Mouse (Mus musculus) liver, embryonic 15.5 days (tissue): ENCODE data around the gene Mblac2. TPM values are rescaled to one million over a fixed set of nuclear protein-coding genes. Genes with fewer than 3 reads are reported as not detected.

Experiments used
- ATAC-seq: fragments of 200-750 bp; cut with Nextera tagmentation; 2 replicates; pipeline ENCODE4 v1.8.0; 2017; ENCODE audit warnings: moderate number of reproducible peaks, mild to moderate bottlenecking, moderate library complexity; ENCODE audit not compliant: insufficient read depth
- H3K27ac ChIP-seq: fragments of 300-500 bp; sonication (generic); replicated peaks from 2 replicates; pipeline ENCODE4 v1.5.1; 2015; ENCODE audit warnings: mild to moderate bottlenecking, inconsistent platforms
- H3K27me3 ChIP-seq: fragments of 300-500 bp; sonication (generic); 2 replicates; pipeline ENCODE4 v1.6.1; 2015; ENCODE audit warnings: mild to moderate bottlenecking, inconsistent platforms
- H3K36me3 ChIP-seq: fragments of 300-500 bp; sonication (generic); replicated peaks from 2 replicates; pipeline ENCODE4 v1.6.1; 2015; ENCODE audit warnings: moderate library complexity, mild to moderate bottlenecking, inconsistent platforms
- H3K4me1 ChIP-seq: fragments of 300-500 bp; sonication (generic); replicated peaks from 2 replicates; pipeline ENCODE4 v1.6.1; 2015; ENCODE audit warnings: inconsistent platforms
- H3K4me2 ChIP-seq: fragments of 300-500 bp; sonication (generic); 2 replicates; pipeline ENCODE4 v1.6.1; 2015; ENCODE audit warnings: moderate library complexity, mild to moderate bottlenecking, inconsistent platforms
- H3K4me3 ChIP-seq: fragments of 300-500 bp; sonication (generic); replicated peaks from 2 replicates; pipeline ENCODE4 v1.5.1; 2015; ENCODE audit warnings: mild to moderate bottlenecking, inconsistent platforms
- H3K9ac ChIP-seq: fragments of 300-500 bp; sonication (generic); 2 replicates; pipeline ENCODE4 v1.6.1; 2015; ENCODE audit warnings: moderate library complexity, mild to moderate bottlenecking, inconsistent platforms
- H3K9me3 ChIP-seq: fragments of 300-500 bp; sonication (generic); replicated peaks from 2 replicates; pipeline ENCODE4 v1.6.1; 2016; ENCODE audit warnings: inconsistent platforms
- WGBS: fragments of 180-500 bp; shearing (Covaris S2); methylation state at CpG from one replicate; pipeline ENCODE4 v1.1.7; 2015; ENCODE audit warnings: mixed read lengths; ENCODE audit not compliant: insufficient replicate concordance; 5-methylcytosine and 5-hydroxymethylcytosine counted together
- polyA plus RNA-seq: library from polyadenylated mRNA; unstranded; fragments of >200 nt; fragmentation: Nextera tagmentation; extraction: Ambion mirVana; gene quantifications from 2 replicates; pipeline ENCODE4 v1.2.1, GENCODE M21; 2015

The Mblac2 gene
- polyA plus RNA-seq, 1 experiment from 2014 or later, result 3.4 TPM

DNA sequence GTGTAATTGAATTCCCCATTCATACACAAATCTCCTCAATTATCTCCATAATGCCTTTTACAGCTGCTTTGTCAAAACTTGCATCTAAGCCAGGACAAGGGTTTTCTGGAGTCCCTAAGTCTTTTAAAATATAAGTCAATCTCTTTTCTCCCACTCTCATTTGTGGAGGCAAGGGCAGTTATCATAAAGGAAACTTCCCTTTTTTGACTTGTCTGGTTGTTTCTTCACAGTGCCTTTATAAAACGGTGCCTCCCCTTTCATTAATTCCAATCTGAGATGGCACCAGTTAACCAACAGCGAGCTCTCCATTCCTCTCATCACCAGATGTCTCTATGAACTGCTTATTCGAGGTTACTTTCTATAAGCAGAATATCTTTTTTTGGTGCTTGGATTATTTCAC lies 65.1 kb downstream of the Mblac2 start:
- no peaks in the 10 kb centered on the region for H3K9me3 ChIP-seq
- H3K27me3 ChIP-seq, result no peaks in the 10 kb centered on the region
- no peak for ATAC-seq
- no peak overlapping the region for H3K9ac ChIP-seq
- 44% methylated on average over 3 of the region's 3 CpGs for WGBS
- no peak overlapping the region for H3K27ac ChIP-seq
- no peaks in the 10 kb centered on the region for H3K4me1 ChIP-seq
- H3K4me3 ChIP-seq, result no peak overlapping the region
- no peak overlapping the region for H3K4me2 ChIP-seq
- no peaks in the 10 kb centered on the region for H3K36me3 ChIP-seq

DNA sequence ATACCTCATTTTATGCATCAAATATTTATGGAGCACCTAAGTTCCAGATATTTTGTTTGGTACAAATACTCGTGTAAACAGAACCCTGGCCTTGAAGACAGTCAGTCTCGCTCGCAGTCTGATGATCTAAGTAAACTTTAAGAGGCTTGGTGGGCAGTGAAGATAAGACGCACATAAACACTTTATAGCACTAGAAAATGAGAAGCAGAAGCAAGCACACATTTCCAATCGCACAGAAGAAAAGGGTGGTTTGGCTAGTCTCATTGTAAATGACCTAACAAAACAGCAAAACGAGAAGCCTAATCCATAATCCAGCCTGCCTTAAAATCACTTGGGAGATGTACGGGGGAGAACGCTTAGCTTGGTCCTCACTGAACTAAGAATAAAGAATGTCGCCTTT lies 71.3 kb downstream of the Mblac2 start:
- 17% methylated on average over 9 of the region's 9 CpGs for WGBS
- peaks cover 15% of the 10 kb centered on the region for H3K36me3 ChIP-seq
- H3K4me2 ChIP-seq, result peak overlapping the region; percentile 93
- no peaks in the 10 kb centered on the region for H3K27me3 ChIP-seq
- ATAC-seq, result no peak
- H3K27ac ChIP-seq, result peak overlapping the region; percentile 73
- H3K9ac ChIP-seq, result peak overlapping the region; percentile 65
- peak overlapping the region; percentile 90 for H3K4me3 ChIP-seq
- H3K4me1 ChIP-seq, result peaks cover 21% of the 10 kb centered on the region
- no peaks in the 10 kb centered on the region for H3K9me3 ChIP-seq

- under 1% methylated on average over 29 of the region's 29 CpGs for WGBS
- Histone ChIP-seq H3K4me3 (peak within 1 kb of the TSS; percentile 90), H3K36me3 (peaks cover 19% of the 10 kb centered on the region)
Measured at GRCm38 (mm10) chr13:81782971-81783404, 71.8 kb downstream of the Mblac2 start, which contains the start of gene Cetn3. Gene Cetn3 (plus strand): TSS chr13:81783077.

DNA sequence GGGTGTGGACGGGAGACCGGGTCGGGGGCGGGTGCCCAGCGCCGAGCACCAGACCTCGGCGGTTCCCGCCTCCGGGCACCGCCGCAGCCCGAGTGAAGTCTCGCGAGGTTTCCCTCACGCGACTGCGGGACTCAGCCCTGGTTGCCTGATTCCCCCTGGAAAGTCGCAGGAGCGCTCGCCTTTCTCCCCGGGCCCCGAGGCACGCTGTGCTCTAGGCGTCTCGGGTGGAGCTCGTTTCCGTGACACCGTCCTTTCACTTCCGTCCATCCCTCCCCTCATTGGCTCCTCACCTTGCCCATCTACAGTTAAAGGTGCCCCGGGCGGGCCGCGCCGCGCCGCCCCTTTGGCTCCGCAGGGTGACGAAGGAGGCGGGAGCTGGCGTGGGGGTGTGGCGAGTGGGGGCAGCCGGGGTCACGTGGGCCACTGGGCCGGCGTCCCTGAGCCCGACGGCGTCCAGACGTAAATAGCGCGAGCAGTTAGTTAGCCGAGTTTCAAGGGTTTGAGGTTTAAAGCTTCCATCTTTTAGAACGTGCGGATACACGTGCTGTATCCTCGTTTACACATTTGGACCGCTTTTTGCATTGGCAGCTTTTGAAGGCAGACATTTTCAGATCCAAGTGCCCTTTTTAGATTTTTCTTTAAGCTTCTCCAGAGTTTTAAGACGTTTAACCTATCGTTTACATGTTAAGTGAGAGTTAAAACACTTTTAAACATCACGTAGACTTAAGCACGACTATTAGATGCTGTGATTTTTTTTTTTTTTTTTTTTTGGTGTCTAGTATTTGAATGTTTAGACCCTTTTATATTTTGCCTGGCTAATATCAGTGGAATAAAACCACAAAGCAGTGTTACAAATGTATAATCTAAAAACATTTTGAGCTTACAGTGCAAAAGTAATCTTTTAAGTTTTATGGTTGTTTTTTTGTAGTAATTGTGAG lies 72.5 kb downstream of the Mblac2 start:
- under 1% methylated on average over 62 of the region's 62 CpGs for WGBS
- Histone ChIP-seq H3K27me3 (no peaks in the 10 kb centered on the region), H3K4me3 (peak overlapping the region; percentile 90), H3K9me3 (no peaks in the 10 kb centered on the region), H3K36me3 (peaks cover 24% of the 10 kb centered on the region), H3K9ac (peak overlapping the region; percentile 87), H3K4me1 (peaks cover 21% of the 10 kb centered on the region), H3K4me2 (peak overlapping the region; percentile 93), H3K27ac (peak overlapping the region; percentile 94)
- ATAC-seq, result peak; percentile 98

More at GRCm38 (mm10) chr13:81782971-81783404, 71.8 kb downstream of the Mblac2 start, which contains the start of gene Cetn3:
- peak; percentile 89 for ATAC-seq
- H3K9ac ChIP-seq, result peak within 1 kb of the TSS; percentile 87
- peak within 1 kb of the TSS; percentile 93 for H3K4me2 ChIP-seq
- no peaks in the 10 kb centered on the region for H3K27me3 ChIP-seq
- peak within 1 kb of the TSS; percentile 94 for H3K27ac ChIP-seq
- H3K4me1 ChIP-seq, result peaks cover 21% of the 10 kb centered on the region
- H3K9me3 ChIP-seq, result no peaks in the 10 kb centered on the region

- Histone ChIP-seq H3K27me3 (no peaks in the 10 kb centered on the region), H3K4me2 (no peak overlapping the region), H3K9ac (peak overlapping the region; percentile 4; the same call in 1 of the 2 replicates), H3K27ac (no peak overlapping the region), H3K36me3 (peaks cover 37% of the 10 kb centered on the region), H3K4me3 (no peak overlapping the region), H3K4me1 (peaks cover 21% of the 10 kb centered on the region), H3K9me3 (no peaks in the 10 kb centered on the region)
- ATAC-seq, result no peak
- 80% methylated on average over 11 of the region's 11 CpGs for WGBS
Measured at GRCm38 (mm10) chr13:81785766-81786480, 74.8 kb downstream of the Mblac2 start.

- Histone ChIP-seq H3K4me3 (no peak overlapping the region), H3K27ac (no peak overlapping the region), H3K4me2 (no peak overlapping the region), H3K27me3 (no peaks in the 10 kb centered on the region), H3K9ac (no peak overlapping the region), H3K36me3 (peaks cover 47% of the 10 kb centered on the region), H3K4me1 (0 out of 2 replicates have a peak, but pooled peaks cover under 1% of the 10 kb centered on the region), H3K9me3 (no peaks in the 10 kb centered on the region)
- WGBS, result 88% methylated on average over 8 of the region's 8 CpGs
- no peak for ATAC-seq
Measured at GRCm38 (mm10) chr13:81790160-81790559, 79.0 kb downstream of the Mblac2 start.

- Histone ChIP-seq H3K36me3 (peaks cover 39% of the 10 kb centered on the region), H3K4me1 (no peaks in the 10 kb centered on the region), H3K9me3 (no peaks in the 10 kb centered on the region), H3K27ac (no peak overlapping the region), H3K9ac (no peak overlapping the region), H3K27me3 (no peaks in the 10 kb centered on the region), H3K4me3 (no peak overlapping the region), H3K4me2 (no peak overlapping the region)
- no peak for ATAC-seq
- WGBS, result 70% methylated on average over 8 of the region's 8 CpGs
Measured at GRCm38 (mm10) chr13:81791861-81792260, 80.7 kb downstream of the Mblac2 start.

- H3K27me3 ChIP-seq, result no peaks in the 10 kb centered on the region
- H3K9me3 ChIP-seq, result no peaks in the 10 kb centered on the region
- no peak overlapping the region for H3K27ac ChIP-seq
- H3K36me3 ChIP-seq, result peaks cover 24% of the 10 kb centered on the region
- ATAC-seq, result no peak
- 26% methylated on average over 1 of the region's 1 CpGs for WGBS
- H3K4me2 ChIP-seq, result no peak overlapping the region
- H3K4me1 ChIP-seq, result no peaks in the 10 kb centered on the region
- H3K9ac ChIP-seq, result no peak overlapping the region
- H3K4me3 ChIP-seq, result no peak overlapping the region
Measured at GRCm38 (mm10) chr13:81793850-81794249, 82.7 kb downstream of the Mblac2 start.

- Histone ChIP-seq H3K4me2 (no peak overlapping the region), H3K27me3 (no peaks in the 10 kb centered on the region), H3K27ac (no peak overlapping the region), H3K9me3 (no peaks in the 10 kb centered on the region), H3K4me3 (no peak overlapping the region), H3K36me3 (no peaks in the 10 kb centered on the region), H3K4me1 (no peaks in the 10 kb centered on the region), H3K9ac (no peak overlapping the region)
- 30% methylated on average over 3 of the region's 3 CpGs for whole genome bisulfite sequencing
- no peak for ATAC-seq
Measured at GRCm38 (mm10) chr13:81801121-81801520, 90.0 kb downstream of the Mblac2 start.
